In genomic region chr12:52818588-52818987, GRCm38 (mm10) we compare ENCODE assay signal across 8 mouse cellular contexts.
DNase-seq lines count a peak whose midpoint lies in the region; ATAC-seq lines count a peak whose summit lies in the region.

No protein-coding gene starts in this region.

- no peaks in the 10 kb centered on the region for H3K36me3 ChIP-seq in forebrain, embryonic 16.5 days (ENCODE audit: control insufficient read depth, insufficient read depth)
- no peaks in the 10 kb centered on the region for H3K36me3 ChIP-seq in forebrain, embryonic 15.5 days
- H3K36me3 ChIP-seq in neural tube, embryonic 13.5 days: peaks cover 16% of the 10 kb centered on the region

- WGBS in forebrain, embryonic 16.5 days: 55% methylated on average over 7 of the region's 7 CpGs
- WGBS in forebrain, embryonic 15.5 days: 55% methylated on average over 7 of the region's 7 CpGs
- 56% methylated on average over 7 of the region's 7 CpGs for WGBS in neural tube, embryonic 13.5 days

- H3K27ac ChIP-seq in forebrain, embryonic 16.5 days (ENCODE audit: low read length): no peak overlapping the region
- no peak overlapping the region for H3K27ac ChIP-seq in forebrain, embryonic 15.5 days (replicated peaks)
- H3K27ac ChIP-seq in neural tube, embryonic 13.5 days (replicated peaks): peak overlapping the region; percentile 62; the same call in 1 of the 2 replicates

- H3K4me2 ChIP-seq in forebrain, embryonic 16.5 days (ENCODE audit: low read length): no peak overlapping the region
- no peak overlapping the region for H3K4me2 ChIP-seq in forebrain, embryonic 15.5 days (replicated peaks)
- no peak overlapping the region for H3K4me2 ChIP-seq in neural tube, embryonic 13.5 days

- intact Hi-C loops in left cerebral cortex, postnatal 25 days (cut with DNase I): loop anchor here (5.0 kb wide), 1 partner anchor 116 kb away; no protein-coding TSS in a partner anchor

- H3K9ac ChIP-seq in forebrain, embryonic 16.5 days (replicated peaks; ENCODE audit: low read depth, low read length): no peak overlapping the region
- H3K9ac ChIP-seq in forebrain, embryonic 15.5 days (replicated peaks): no peak overlapping the region
- no peak overlapping the region for H3K9ac ChIP-seq in neural tube, embryonic 13.5 days

- no peak for DNase-seq in neural tube, embryonic 10.5 days (ENCODE audit: extremely low spot score, low spot score)
- DNase-seq in left cerebral cortex, postnatal 25 days (ENCODE audit: low spot score in 2 of 2): peak; percentile 66 to 93
- DNase-seq in right cerebral cortex, postnatal 25 days: peak; percentile 74
- DNase-seq in ovary, postnatal 36 days (ENCODE audit: low spot score): no peak
- DNase-seq in natural killer cell, adult 2 months (ENCODE audit: low spot score in 2 of 2): no peak

- no peaks in the 10 kb centered on the region for H3K9me3 ChIP-seq in forebrain, embryonic 16.5 days (ENCODE audit: control insufficient read depth, low read length)
- no peaks in the 10 kb centered on the region for H3K9me3 ChIP-seq in forebrain, embryonic 15.5 days
- no peaks in the 10 kb centered on the region for H3K9me3 ChIP-seq in neural tube, embryonic 13.5 days

- no peak overlapping the region for H3K4me3 ChIP-seq in forebrain, embryonic 16.5 days (replicated peaks; ENCODE audit: low read length)
- no peak overlapping the region for H3K4me3 ChIP-seq in forebrain, embryonic 15.5 days
- H3K4me3 ChIP-seq in neural tube, embryonic 13.5 days: no peak overlapping the region

- H3K4me1 ChIP-seq in forebrain, embryonic 16.5 days (replicated peaks; ENCODE audit: control insufficient read depth, insufficient read depth, low read length): peaks cover 6% of the 10 kb centered on the region
- peaks cover 4% of the 10 kb centered on the region; the same call in 1 of the 2 replicates for H3K4me1 ChIP-seq in forebrain, embryonic 15.5 days
- peaks cover 25% of the 10 kb centered on the region for H3K4me1 ChIP-seq in neural tube, embryonic 13.5 days (replicated peaks)

- H3K27me3 ChIP-seq in forebrain, embryonic 16.5 days (replicated peaks; ENCODE audit: control insufficient read depth, insufficient read depth, low read length): no peaks in the 10 kb centered on the region
- H3K27me3 ChIP-seq in forebrain, embryonic 15.5 days: no peaks in the 10 kb centered on the region
- H3K27me3 ChIP-seq in neural tube, embryonic 13.5 days: no peaks in the 10 kb centered on the region

- peak; percentile 47; the same call in 1 of the 2 replicates for ATAC-seq in forebrain, embryonic 16.5 days
- no peak for ATAC-seq in forebrain, embryonic 15.5 days (replicated peaks)
- ATAC-seq in neural tube, embryonic 13.5 days (ENCODE audit: low read depth): peak; percentile 82; the same call in 1 of the 2 replicates

Comparison
In these comparisons a context has a peak if more than half of its experiments do, and no peak if none do; other contexts are left out.
1. DNase-seq: peak in left cerebral cortex, postnatal 25 days (2 of 2) and right cerebral cortex, postnatal 25 days (single experiment); none in neural tube, embryonic 10.5 days (single experiment), ovary, postnatal 36 days (single experiment) and natural killer cell, adult 2 months (0 of 2).